Mouse (Mus musculus) spleen, embryonic (tissue): ENCODE measurements at regions not wholly inside any gene's neighbourhood (a gene's known extent, or its start where the extent isn't known, plus 50 kb on each side); places are given as distances from the start of the nearest gene placed in this dataset.

Source experiments
- CTCF ChIA-PET: fragments of 350-600 bp; sonication (Branson Sonifier 250); formaldehyde crosslinking; loops from one replicate; lab custom pipeline; 2022; lab: Charles Lee

DNA sequence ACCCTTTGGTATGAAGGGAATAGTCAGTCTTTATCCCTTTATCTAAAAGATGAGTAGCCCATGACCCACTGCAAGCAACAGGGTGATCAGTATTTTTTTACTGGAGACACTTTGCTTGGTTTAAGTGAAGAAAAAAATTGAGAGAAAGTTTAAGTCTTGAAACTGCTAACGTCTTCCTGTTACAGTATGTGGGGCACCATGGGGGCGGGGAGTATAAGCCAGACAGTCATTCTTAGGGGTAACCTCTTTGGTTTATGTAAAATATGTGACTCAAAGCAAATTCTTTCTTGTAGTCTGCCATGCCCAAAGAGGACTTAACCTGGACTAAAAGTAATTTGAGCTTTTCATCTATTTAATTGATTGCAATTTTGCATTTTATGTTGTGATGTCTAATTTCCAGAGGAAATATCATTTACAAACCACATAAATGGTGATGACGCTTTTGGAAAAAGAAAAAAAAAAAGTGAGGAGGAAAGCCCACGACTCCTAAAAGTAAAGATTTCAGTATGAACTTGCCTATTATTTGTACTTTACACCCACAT, 166.2 kb upstream of the Bcl6 start:
- CTCF ChIA-PET: interaction anchor here (0.7 to 1.2 kb wide), 2 partner anchors 14 to 65 kb away, joined by 3 to 4 read pairs; no protein-coding TSS in a partner anchor

DNA sequence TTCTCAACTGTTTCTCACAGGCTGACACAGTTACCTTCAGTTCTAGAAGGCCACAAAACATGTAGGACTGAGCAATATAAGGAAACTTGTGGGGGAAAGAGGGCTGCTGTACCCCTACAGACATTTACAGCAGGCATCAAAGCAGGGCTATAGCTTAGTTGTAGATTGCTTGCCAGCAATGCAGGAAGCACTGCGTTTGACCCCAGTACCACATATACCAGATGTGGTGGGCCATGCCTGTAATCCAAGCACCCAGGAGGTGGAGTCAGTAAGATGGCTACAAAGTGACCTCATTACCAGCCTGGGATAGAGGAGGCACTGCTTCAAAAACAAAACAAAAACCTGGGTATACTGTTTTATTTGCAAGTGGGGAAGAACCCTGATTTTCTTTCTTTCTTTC, 165.3 kb upstream of the Bcl6 start:
- CTCF ChIA-PET: interaction anchor here (0.6 to 1.2 kb wide), 2 partner anchors 15 to 528 kb away, joined by 3 to 5 read pairs; no protein-coding TSS in a partner anchor

DNA sequence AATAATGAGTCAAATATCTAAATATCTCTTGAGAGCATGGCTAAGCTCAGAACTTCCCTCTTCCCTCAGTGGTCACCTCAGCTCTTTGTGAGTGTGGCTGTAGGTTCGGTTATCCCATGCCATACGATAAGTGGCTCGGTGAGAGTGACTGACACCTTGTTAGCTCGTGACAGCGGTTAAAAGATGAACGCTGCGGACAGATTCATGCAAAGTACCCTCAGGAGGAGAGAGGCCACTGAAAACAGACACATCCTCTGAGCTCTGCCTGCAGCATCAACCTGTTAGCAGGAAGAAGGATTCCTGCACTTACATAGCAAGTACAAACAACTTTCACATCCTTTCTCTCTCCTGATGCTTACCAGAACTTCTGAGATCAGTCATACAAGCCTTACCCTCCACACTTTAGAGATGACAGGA, 163.2 kb upstream of the Bcl6 start:
- CTCF ChIA-PET: interaction anchor here (0.6 kb wide), 1 partner anchor 514 kb away, joined by 3 read pairs; no protein-coding TSS in a partner anchor

- CTCF ChIA-PET: interaction anchor here (0.5 to 0.6 kb wide), 2 partner anchors 15 to 515 kb away, joined by 3 to 6 read pairs; no protein-coding TSS in a partner anchor
Observed at GRCm38 (mm10) chr16:24151178-24151725, 162.6 kb upstream of the Bcl6 start.

- CTCF ChIA-PET: no interaction called here
Observed at GRCm38 (mm10) chr16:24150512-24150911, 161.9 kb upstream of the Bcl6 start.

- CTCF ChIA-PET: interaction anchor here (0.7 kb wide), 1 partner anchor 246 kb away, joined by 11 read pairs; no protein-coding TSS in a partner anchor
Observed at GRCm38 (mm10) chr16:24149441-24149840, 160.8 kb upstream of the Bcl6 start.

DNA sequence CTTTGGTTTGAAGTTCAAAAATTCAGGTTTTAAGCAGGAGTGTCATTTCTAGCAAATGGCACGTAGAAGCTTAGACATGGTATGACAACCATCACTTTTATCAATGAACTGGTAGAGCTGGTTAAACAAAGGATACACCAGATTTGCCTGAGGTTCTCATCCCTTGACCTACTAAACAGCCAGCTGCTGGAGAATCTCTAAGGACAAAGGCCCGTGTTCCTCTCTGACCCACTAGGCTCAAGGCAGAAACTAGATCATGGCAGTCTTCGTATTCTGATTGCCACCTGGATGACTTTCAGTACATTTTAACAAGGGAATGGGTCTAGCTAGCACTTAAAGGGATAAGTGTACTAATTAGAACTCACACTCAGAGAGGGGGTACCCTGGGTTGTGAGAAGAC, 155.2 kb upstream of the Bcl6 start:
- CTCF ChIA-PET: no interaction called here

DNA sequence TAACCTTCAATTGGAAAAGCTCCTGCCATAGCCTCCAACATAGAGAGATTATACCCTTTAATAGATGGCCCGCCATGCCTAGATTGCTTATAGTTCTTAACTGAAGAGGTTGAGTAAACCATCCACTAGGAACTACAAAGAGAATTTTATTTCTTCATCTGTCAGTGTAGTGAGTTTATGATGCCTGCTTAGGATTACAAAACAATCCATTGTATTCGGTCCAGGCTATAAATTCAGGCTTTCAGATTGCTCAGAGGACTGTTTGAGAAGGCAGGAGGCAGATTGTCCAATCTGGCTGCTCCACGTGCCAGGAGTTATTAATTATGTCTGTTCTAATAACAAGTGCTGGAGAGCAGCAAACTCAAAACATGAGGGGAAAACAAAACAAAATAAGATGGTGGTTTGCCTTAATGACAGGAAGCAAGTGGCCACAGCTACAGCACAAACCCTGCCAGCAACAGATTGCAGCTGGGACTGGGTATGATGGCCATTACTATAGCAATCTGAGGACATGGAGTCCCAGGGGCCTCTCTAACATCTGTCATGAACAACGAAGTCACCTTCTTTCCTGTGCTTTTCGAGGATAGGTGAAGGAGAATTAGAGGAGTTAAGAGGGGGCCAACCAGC, 154.4 kb upstream of the Bcl6 start:
- CTCF ChIA-PET: no interaction called here

DNA sequence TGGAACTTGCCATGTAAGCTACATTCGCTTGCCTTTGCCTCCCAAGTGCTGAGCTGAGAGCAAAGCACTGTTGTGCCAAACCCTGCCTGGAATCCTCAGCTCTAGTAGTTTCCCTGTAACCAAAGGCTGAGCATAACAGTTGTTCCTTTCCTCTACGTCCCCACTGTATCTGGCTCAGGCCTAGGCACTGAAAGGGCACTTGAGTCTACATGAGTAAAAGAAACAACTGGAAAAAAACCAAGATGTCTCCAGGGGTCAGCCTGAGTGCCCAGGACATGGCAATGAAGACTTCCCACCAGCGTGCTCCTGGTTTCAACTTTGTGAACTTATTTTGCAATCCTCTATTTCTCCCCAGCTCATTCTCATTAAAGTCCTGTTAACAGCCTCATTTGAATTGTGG, 150.5 kb upstream of the Bcl6 start:
- CTCF ChIA-PET: no interaction called here

DNA sequence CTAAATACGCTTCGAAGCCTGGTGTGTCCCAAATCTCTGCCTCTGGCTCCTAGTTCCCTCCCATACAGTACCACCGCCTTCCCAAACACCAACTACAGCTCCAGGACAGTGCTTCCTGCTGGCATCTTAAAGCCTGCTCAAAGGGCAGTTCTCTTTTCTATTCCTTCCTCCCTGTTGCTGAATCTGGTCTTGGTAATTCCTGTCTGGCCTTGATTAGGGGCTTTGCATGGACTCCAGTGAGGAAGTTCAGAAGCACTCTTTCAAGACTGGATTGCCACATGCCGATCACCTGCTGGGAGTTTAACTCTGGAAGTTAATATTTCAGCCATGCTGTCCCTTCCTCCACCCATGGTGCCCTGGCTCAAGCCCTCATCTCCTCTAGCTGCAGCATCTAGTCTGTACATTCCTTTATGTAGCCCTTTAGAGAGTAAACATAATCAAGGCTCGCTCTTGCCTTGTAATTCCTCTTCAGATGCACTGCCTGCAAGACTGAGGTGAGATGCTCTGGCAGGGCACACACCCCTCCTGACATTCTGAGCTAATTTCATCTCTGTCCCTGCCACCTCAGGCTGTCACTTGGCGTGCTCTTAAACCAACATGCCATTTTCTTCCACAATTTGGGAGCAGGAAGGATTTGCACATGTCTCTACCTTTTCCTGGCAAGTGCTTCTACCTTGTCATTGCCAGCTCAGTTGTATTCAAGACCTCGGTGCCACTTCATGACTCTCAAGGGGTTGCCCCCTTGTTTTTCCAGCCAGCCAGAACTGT, 148.8 kb upstream of the Bcl6 start:
- CTCF ChIA-PET: no interaction called here

- CTCF ChIA-PET: no interaction called here
Observed at GRCm38 (mm10) chr16:24136483-24137148, 148.0 kb upstream of the Bcl6 start.

- CTCF ChIA-PET: interaction anchor here (0.6 kb wide), 1 partner anchor 15 kb away, joined by 6 read pairs; no protein-coding TSS in a partner anchor
Observed at GRCm38 (mm10) chr16:24135841-24136240, 147.2 kb upstream of the Bcl6 start.

DNA sequence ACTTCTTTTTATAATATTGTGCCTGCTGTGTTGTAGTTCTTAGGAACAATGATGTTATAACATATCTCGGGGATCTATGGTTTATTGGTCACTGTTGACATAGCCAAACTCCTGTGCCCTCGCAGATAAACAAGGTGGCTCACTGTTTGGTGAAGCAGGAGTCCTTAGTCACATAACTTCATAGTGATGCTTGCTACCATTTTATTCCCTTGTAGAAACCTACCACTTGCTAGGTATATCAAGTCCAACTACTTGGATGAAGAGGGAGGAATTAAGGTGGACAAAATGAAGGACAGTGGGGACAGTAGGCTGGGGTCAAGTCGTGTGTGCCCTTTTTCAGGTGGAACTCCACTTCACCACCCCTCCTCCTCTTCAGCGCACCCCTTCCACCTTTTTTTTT, 146.7 kb upstream of the Bcl6 start:
- CTCF ChIA-PET: interaction anchor here (0.6 kb wide), 1 partner anchor 16 kb away, joined by 6 read pairs; no protein-coding TSS in a partner anchor

GRCm38 (mm10) chr16:24134486-24135050, 145.9 kb upstream of the Bcl6 start:
- CTCF ChIA-PET: no interaction called here

GRCm38 (mm10) chr16:24130646-24131045, 142.0 kb upstream of the Bcl6 start:
- CTCF ChIA-PET: no interaction called here

DNA sequence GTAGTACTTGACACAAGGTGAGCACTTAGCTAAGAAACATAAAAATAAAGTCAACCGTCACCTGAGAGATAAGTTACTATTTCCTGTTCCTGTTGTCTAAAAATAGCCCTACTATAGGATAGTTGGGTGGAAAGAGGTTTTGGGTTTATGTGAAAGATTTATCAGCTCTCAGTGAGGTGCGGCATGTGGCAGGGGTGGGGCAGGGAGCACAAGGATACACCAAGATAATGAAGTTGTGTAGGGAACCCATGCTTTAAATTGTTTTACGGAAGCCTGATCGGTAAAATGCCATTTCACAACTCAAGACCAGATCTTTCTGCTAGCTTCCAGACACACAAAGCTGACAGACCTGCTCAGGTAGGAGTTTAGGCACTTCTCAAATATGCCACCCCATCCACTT, 141.0 kb upstream of the Bcl6 start:
- CTCF ChIA-PET: no interaction called here

DNA sequence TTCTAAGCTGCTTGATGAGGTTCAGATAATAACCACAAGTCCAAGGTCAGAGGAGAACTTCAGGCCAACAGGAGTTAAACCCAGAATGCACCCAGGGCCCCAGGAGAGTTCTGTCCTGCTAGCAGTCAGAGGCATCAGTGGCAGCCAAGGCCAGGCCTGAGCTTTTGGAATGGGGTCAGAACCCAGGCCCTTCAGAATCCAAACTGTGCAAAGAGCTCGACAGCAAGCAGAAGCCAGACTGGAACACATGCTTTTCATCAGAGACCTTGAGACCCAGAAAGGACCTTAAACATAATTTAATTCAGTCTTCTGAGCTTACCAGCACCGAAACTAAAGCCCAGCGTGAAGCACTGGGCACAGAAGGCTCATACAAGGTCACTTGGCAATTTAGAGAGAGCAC, 139.9 kb upstream of the Bcl6 start:
- CTCF ChIA-PET: no interaction called here

DNA sequence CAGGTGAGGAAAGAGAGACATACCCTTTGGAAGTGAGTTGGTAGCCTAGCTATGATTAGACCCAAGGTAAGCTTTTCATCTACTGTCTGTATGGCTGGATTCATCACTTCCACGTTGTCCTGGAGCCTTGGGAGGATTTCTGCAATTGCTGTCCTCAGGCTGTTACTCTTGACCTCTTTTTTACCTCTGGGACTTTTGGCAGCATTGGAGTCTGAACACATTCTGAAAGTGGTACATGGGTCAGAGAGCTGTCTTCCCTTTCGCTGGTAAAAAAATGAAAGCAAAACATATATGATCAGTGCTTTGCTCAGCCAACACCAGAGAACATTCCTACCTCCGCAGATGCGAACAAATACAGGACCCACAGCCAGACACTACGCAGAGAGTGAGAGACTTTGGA, 136.1 kb upstream of the Bcl6 start:
- CTCF ChIA-PET: no interaction called here

GRCm38 (mm10) chr16:24124083-24124482, 135.4 kb upstream of the Bcl6 start:
- CTCF ChIA-PET: no interaction called here

GRCm38 (mm10) chr16:24121633-24122032, 133.0 kb upstream of the Bcl6 start:
- CTCF ChIA-PET: no interaction called here

GRCm38 (mm10) chr16:24120836-24121235, 132.2 kb upstream of the Bcl6 start:
- CTCF ChIA-PET: no interaction called here
